Mouse (Mus musculus): ENCODE data around the gene Cic.

Gene Cic

GRCm38 (mm10) chr7:25267301-25267750 lies at the start of gene Cic:
Cic (plus strand) TSS chr7:25267704.
- DNase-seq (ENCODE audit: low spot score), result peak; percentile 98

GRCm38 (mm10) chr7:25218705-25219415 lies 48.6 kb upstream of the Cic start:
- no peak for DNase-seq (ENCODE audit: low spot score)

- no peak for DNase-seq (ENCODE audit: low spot score)
Measured at GRCm38 (mm10) chr7:25219416-25219750, 48.1 kb upstream of the Cic start.

GRCm38 (mm10) chr7:25219756-25220456 lies 47.6 kb upstream of the Cic start:
- DNase-seq (ENCODE audit: low spot score), result peak; percentile 94

- DNase-seq (ENCODE audit: low spot score), result no peak
Measured at GRCm38 (mm10) chr7:25220457-25221101, 46.9 kb upstream of the Cic start, which contains the start of gene Dedd2. Dedd2 (minus strand) TSS chr7:25220615.

- DNase-seq (ENCODE audit: low spot score), result peak; percentile 98
Measured at GRCm38 (mm10) chr7:25221102-25221883, 46.2 kb upstream of the Cic start, which contains the start of gene Zfp526. Zfp526 (plus strand) TSS chr7:25221425.

- no peak for DNase-seq (ENCODE audit: low spot score)
Measured at GRCm38 (mm10) chr7:25222275-25222967, 45.1 kb upstream of the Cic start.

- no peak for DNase-seq (ENCODE audit: low spot score)
Measured at GRCm38 (mm10) chr7:25227523-25228300, 39.8 kb upstream of the Cic start.

GRCm38 (mm10) chr7:25230690-25231285 lies 36.7 kb upstream of the Cic start:
- no peak for DNase-seq (ENCODE audit: low spot score)

GRCm38 (mm10) chr7:25232101-25232648 lies 35.3 kb upstream of the Cic start:
- no peak for DNase-seq (ENCODE audit: low spot score)

GRCm38 (mm10) chr7:25233061-25233460 lies 34.4 kb upstream of the Cic start:
- DNase-seq (ENCODE audit: low spot score), result no peak

- no peak for DNase-seq (ENCODE audit: low spot score)
Measured at GRCm38 (mm10) chr7:25235526-25235925, 32.0 kb upstream of the Cic start.

- peak; percentile 95 for DNase-seq (ENCODE audit: low spot score)
Measured at GRCm38 (mm10) chr7:25237249-25238014, 30.1 kb upstream of the Cic start, which contains the start of gene Gsk3a. Gsk3a (minus strand) TSS chr7:25237851.

- peak; percentile 88 for DNase-seq (ENCODE audit: low spot score)
Measured at GRCm38 (mm10) chr7:25238015-25238706, 29.3 kb upstream of the Cic start.

- DNase-seq (ENCODE audit: low spot score), result peak; percentile 82
Measured at GRCm38 (mm10) chr7:25238829-25239623, 28.5 kb upstream of the Cic start.

GRCm38 (mm10) chr7:25240631-25241030 lies 26.9 kb upstream of the Cic start:
- no peak for DNase-seq (ENCODE audit: low spot score)

- peak; percentile 60 for DNase-seq (ENCODE audit: low spot score)
Measured at GRCm38 (mm10) chr7:25241062-25241461, 26.4 kb upstream of the Cic start.

- DNase-seq (ENCODE audit: low spot score), result no peak
Measured at GRCm38 (mm10) chr7:25243361-25243760, 24.1 kb upstream of the Cic start.

Measured in ovary, adult 18-20 months (tissue).